Mouse (Mus musculus): ENCODE data around the gene Gm10840.

The Gm10840 gene

DNA sequence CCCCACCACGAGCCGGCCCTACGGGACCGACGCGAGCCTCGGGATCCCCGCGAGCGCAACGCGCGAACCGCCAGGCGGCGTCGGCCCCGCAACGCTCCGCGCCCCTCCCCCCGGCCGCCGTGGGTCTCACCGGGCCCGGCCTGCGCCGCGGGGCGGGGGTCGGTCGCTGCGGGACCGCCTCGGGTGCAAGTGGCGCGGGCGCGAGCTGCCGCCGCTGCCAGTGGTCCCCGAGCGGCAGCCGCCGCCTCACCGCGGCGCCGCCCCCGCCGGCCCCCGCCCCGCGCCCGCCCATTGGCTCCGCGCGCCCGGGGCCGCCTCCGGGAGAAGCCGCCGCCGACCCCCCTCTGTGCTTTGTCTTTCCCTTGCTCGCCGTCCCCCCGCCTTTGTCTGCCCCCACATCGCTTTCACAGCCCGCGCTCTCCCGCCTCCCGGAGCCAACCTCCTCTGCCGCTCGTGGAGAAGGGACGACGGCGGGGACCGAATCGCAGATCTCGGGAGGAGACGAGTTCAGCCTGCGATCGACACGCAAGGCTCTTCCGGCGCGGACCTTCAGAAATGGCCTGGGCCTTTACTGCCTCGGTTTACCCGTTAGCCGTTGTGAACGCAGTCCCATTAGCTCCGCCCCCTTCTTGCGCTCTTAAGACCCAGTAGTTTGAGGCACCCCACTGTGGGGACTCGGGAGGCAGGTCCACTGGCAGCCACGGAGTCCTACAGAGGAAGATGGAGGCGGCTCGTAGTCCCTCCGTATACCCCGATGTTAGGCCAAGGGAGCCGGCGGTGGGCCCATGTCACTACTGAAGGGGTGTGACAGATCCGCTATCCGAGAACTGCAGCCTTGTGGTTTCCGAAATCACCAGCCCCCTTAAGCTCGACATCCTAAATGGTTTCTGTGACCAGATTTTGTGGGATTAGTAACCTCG lies 469 bp upstream of the Gm10840 start:
- peak; percentile 90 for DNase-seq

DNA sequence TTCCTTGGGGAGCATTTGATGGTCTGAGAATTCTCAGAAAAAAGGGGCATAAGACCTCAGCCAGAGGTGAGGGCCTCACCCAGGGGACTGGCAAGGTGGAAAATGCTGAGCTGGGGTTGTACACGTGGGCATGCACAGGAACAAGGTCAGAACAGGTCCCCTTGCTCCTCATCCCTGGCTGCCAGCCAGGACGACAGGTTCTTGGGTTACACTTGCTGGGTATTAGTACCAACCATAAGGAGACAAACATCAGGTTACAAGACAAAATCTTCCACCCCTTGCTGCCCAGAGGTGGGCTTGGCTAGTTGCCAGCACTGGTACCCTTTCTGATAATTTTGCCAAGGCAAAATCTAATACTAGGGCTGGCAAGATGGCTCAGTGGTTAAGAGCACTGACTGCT lies 1.6 kb downstream of the Gm10840 start:
- DNase-seq: no peak

DNA sequence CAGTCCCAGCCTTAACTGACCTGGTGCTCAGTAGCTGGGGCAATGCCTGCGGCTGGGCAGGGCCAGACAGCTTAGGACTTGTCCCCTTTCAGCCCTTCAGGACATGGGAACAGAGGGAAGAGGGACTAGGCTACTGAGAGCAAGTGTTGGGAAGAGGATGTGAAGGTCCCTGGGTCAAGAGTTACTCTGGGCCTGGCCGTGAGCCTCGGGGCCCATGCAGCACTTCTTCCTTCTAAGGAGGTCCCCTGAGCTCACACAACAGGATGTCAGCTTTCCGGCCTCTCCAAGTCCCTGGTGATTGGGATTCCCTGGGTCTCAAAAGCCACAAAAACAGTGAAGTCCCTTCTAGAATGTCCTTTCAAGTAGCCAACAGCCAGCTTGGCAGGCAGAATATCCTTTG lies 2.9 kb downstream of the Gm10840 start:
- DNase-seq: no peak

DNA sequence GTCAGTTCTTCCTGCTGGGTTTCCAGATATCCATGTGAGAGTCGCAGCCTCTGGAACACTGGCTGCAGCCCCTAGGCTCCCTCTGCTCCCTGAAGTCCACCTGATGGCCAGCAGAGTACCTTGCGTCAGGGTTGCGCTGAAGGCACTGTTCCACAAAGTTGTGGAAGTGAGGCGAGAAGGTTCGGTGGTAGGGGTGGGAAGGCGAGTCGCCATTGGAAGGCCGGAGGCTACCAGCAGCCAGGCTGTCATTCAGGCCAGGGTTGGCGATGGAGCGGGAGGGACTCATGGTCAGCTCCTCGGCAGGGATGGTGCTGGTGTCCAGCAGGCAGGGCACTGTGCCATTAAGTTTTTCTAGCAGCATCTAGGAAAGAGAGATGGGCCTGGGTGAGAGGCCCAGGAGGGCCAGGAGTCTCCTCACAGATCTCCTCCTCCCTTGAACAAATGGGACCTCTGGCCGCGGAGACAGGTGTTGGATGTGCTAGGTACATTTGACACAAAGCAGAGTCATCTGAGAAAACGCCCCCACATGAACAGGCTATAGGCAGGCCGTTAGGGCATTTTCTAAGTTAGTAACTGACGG lies 4.0 kb downstream of the Gm10840 start:
- no peak for DNase-seq

DNA sequence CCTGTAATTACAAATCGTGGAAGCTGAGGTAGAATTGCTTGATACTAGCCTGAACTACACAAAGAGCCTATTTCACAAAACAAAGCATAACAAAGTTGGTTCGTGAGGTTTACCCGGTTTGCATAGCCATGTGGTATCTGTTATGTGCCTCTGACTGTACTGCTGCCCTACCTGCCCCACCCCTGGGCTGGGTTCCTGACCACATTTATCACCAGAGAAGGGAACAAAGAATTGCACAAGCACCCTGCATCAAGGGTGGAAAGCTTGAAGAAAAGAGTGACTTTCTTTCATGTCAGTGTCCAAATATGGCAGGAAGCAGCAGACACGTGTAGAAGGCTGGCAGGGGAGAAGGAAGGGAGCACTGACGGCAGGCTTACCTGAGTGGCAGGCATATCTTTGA lies 6.8 kb downstream of the Gm10840 start:
- no peak for DNase-seq

DNA sequence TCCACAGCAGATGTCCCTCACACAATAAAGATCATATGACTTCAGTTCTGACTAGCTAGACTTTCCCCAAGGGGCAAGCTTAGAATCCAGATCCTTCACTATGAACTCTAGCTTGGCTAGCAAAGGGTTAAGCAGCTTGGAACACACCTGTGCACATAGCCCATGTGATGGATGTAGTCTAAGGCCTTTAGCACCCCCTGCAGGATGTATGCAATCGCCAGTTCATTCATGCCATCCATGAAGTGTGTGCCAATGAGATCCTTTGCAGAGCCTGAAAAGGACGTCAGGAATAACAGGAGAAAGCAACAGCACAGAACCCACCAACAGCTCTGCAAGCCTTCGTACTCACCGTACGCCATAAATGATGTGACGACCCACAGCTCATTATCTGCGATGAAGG lies 10.2 kb downstream of the Gm10840 start:
- DNase-seq: peak; percentile 40

DNA sequence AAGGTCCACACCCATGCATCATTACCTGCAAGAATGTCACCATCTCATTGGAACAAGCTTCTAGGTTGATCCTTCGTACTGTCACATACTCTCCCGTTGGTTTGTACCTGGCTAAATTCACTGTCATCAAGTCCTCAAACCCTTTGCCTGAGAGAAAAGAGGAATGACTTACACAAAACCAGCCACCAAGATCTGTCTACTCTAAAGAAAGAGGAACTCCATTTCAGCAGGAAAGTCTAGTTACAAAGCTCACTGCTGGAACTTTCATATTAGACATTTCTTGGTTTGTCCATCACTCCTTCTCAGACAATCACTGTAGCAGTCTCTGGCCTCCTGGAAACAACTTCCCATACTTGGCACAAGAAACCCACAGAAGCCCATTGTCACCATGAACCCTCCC lies 12.6 kb downstream of the Gm10840 start:
- DNase-seq: no peak

DNA sequence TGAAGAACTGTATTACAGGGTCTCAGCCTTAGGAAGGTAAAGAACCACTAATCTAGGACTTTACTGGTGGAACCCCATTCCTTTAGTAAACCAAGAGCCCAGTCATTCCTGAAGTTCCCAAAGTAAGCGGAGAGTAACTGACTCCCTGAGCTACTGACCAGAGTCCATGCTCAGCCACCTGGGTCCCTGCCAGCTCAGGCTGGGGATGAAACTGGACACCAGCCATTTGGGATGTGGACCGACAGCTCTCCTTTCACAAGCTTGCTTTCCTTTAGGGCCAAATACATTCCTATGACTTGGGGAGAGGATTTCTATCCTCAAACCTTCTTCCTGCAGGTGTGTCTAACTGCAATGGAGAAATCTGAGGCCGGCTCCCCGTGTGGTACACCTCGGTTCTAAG lies 13.7 kb downstream of the Gm10840 start:
- DNase-seq: no peak

DNA sequence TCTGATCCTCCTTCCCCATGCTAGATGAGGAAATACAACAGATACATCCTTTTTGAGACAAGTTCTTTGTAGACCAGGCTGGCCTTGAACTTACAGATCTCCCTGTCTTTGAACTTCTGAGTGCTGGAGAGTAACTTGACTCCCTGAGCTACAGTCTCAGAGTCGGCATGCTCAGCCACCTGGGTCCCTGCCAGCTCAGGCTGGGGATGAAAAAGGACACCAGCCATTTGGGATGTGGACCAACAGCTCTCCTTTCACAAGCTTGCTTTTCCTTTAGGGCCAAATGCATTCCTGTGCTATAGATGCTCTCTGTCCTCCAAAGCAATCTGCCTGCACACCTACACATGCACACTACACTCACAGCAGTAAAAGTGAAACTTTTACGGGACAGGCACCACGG lies 14.4 kb downstream of the Gm10840 start:
- DNase-seq: no peak

DNA sequence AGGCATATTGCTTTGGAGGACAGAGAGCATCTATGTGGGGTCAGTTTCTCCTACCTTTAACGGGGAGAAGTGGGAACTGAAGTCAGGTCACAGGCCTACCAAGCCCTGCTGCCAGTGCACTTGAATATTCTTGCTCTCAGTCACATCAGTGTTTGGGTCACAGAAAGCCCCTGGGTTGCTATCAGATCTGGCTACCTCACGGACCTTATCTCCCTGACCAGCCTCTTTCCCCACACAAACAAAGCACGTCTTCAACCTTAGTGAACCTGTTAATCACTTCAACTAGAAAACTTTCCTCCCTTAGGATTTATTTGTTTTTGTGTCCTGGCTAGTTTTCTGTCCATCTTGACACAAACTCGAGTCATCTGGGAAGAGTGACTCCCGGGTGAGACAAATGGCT lies 15.7 kb downstream of the Gm10840 start:
- DNase-seq: no peak

DNA sequence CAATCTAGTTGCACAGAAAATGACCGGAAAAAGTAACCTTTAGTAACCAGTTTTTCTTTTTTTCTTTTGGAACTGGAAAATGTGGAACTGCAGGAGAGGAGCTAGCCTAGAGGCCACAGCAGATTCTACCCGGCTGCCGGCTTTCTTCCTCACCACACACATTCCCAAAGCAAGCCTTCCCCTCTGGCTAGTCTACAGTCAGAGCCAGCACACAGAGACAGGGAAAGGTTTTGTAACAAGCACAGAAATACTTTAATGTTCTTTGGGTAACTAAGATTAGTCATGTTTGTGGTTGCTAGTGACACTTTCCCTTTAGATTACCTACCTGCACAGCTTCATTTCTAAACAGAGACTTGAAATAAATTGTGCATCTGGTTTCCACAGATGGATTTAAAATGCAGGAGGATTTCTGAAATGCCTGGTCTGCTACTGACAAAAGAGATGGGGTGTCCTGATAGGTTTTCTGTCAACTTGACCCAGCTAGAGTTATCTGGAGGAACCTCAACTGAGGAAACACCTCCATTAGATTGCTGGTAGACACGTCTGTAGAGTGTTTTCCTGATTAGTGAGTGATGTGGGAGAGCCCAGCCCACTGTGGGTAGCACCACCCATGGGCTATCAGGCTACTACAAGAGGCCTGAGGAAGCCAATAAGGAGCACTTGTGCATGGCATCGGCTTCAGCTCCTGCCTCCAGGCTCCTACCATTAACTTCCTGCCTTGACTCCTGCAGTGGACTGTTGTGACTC lies 17.6 kb downstream of the Gm10840 start:
- no peak for DNase-seq

DNA sequence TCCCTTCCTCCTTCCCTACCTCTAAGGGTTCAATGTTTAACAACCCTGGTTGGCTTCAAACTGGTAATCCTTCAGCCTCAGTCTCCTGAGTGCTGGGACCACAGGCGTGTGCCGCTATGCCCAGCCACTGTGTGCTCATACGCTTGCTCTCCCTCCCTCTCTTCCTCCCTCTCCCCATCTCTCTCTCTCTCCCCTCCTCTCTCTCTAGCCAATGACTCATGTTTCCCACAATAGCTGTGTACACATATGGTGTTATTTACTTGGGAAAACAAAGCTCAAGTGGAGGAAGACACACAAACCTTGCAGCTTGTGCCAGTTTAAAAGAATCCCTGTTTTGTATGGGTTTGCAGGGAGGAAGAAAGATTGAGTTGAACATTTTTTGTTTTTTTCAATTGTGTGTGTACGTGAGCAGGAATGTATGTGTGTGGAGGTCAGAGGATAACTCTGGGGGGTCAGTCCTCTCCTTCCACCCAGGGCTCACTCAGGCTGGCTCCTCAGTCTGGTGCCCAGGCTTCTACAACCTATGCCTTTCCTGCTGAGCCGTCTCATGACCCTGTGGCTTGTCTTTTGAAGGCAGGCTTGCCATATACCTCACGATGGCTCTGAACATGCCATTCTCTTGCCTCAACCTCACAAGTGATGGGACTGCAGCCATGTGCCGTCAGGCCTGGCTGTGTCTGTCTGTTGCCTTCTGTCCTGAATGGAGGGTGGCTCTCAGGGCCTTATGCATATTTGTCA lies 19.2 kb downstream of the Gm10840 start:
- DNase-seq: no peak

DNA sequence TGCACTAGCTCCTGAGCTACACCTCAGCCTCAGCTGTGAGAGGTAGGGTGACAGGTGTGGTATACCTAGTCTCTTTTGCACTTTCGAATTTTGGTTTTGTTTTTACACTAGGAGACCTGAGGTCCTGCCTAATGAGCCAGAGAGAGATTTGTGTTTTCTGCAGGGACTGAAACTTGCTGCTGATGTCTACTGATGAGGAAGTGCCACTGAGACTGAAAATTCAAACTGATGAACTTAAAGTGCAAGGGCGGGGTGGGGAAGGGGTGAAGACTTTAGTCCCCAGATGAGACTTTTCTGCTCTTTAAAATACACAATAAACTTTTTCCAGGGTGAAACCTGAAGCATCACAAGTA lies 19.8 kb downstream of the Gm10840 start:
- no peak for DNase-seq

DNA sequence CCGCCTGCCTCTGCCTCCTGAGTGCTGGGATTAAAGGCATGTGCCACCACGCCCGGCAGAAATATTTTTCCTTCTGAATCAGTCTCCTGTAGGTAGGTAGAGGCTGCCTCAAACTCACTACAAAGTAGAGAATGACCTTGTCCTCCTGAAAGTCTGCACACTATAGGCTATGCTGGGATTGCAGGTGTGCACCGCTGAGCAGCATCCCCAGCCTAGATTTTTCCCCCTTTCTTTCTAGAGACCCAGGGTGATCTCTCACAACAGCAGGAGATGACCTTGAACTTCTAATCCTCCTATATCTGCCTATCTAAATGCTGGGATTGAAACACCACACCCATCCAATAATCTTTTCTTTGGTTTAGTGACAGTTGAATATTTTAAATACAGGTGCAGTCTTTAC lies 26.7 kb downstream of the Gm10840 start:
- no peak for DNase-seq

DNA sequence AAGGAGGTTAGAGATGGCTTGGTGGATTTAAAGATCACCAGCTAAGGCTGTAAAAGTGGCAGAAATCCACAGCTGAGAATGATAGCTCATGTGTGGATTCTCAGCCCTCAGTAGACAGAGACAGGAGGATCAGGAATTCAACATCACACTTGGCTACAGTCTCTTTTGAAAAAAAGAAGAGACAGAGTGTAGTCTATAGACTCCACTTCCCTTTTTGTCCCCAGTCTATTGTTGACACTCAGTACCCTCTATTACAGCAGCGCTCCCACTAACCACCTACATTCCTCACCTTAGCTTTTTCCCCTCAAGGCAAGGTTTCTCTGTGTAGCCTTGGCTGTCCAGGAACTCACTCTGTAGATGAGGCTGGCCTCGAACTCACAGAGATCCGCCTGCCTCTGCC lies 31.1 kb downstream of the Gm10840 start:
- no peak for DNase-seq

DNA sequence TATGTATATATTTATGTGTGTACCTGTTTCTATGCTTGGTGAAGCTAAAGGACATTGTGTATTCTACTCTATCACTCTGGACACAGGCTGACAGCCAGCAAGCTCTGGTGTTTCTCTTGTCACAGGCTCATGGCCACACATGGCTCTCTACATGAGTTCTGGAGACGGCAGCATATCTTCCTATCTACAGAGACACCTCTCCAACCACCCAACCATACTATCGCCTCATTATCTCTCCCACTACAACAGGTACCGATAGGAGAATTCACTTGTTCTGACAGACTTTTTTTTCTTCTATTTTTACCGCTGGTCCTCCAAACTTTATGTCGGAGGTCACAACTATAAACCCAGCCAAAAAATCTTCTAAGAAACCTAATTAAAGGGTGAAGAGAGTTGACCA lies 31.6 kb downstream of the Gm10840 start:
- DNase-seq: no peak

DNA sequence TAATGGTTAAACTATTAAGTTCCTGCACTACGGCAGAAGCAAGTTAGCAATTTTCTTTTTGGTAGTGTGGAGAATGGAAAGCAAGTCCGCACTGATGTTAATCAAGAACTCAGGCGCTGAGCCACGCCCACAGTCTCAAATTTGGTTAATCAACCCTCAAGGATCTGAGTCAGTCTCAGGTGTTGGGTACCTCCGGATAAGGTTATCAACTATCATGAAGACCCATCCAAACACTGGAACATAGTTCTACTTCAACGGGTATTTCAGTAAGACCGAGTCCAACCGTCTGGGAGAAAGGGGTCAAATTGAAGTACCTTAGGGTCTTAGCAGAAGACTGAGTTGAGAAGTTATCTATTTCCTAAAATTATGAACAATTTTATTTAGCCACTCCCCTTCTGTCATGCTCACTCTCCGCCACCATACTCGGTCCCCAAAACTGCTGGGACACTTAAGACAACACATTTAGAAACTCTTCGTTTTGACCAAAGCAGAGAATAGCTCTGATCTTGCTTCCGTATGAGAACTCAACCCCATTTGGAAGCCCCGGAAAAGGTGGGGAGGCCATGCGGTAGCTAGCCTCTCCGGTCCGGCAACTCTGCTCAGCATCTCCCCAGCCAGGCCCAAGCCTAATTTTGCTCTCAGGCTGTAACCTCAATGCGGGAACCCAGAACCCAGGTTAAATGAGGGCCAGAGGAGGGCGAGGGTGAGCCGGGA lies 32.2 kb downstream of the Gm10840 start:
- DNase-seq: no peak

DNA sequence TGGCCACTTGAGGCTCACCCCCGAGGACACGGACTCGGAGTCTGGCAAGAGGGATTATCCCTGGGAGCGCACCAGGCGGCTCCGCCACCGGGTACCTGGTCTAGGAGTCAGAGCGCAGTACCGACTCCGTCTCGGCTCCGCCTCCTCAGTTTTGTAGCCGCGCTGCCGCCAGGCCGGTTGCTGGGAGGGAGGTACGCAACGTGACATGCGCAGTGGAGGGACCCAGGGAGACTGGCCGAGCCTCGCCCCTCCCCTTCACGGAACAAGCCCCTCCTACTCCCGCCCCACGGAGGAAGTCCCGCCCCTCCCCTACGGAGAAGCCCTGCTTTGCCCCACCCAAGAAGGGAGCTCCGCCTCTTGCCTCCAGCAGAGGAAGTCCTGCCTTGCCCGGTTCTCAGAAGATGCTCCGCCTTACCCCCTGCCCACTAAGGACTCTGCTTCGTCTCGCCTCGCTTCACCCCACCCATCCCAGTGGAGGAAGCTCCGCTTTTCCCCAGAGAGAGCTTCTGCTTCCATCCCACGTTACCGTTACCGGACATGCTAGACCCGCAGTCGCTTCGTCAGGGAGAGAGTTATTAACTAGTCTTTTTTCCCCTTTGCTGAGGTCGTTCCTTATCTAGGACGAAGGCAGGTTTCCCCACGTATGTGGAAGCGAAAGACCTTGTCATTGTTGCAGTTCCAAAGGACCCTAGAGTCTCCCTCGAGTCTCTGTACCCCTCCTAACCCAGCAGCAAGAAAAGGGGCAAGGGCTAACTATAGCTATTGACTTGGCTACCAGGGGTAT lies 32.9 kb downstream of the Gm10840 start:
- peak; percentile 98 for DNase-seq

DNA sequence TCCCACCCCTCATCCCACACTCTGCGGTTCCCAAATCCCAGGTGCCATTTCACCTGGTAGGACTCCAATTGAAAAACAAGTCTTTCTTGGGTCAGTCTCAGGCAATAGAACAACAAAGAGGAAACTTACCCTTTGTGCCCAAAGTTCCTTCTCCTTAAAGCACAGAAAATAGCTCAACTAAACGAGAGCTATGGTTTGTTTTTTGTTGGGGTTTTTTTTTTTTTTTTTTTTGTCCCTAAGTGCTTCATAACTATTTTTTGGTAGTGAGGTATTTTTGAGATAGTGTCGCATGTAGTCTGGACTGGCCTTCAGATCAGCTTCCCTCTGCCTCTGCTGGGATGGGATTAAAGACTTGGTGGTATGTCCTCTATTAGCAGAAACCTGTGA lies 33.5 kb downstream of the Gm10840 start:
- DNase-seq: no peak

DNA sequence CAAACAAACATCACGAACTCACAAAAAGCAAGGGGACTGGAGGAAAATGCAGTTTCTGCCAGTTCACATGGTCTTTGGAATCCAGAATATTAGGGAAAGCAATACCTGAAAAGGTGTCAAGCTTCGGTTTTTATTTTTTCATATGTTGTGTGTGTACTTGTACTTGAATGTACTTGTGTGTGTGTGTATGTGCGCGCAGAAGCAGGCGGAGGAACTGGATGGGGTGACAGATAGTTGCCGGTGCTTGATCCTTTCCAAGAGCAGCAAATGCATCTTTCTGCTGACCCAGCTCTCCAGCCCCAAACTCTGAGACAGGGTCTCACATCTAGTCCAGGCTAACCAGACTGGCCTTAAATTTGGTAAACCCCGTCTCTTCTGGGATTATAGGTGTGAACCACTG lies 34.2 kb downstream of the Gm10840 start:
- DNase-seq: no peak

DNA sequence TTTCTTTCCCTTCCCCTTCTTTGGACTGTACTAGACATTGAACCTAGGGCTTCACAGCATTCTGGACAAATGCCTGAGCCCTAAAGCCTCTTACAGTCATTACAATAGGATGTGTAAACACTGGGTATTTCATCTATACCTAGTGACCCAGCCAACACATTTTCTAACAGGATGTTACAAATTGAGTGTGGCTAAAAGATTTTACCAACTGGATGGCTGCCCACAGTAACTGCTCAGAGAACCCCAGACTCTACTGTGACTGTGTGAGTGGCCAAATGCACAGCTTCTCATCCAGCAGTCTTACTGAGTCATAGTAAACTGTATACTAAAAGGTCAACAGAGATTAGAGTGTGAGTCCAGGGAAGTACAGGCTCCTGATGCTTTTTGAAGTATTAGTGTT lies 34.7 kb downstream of the Gm10840 start:
- DNase-seq: no peak

DNA sequence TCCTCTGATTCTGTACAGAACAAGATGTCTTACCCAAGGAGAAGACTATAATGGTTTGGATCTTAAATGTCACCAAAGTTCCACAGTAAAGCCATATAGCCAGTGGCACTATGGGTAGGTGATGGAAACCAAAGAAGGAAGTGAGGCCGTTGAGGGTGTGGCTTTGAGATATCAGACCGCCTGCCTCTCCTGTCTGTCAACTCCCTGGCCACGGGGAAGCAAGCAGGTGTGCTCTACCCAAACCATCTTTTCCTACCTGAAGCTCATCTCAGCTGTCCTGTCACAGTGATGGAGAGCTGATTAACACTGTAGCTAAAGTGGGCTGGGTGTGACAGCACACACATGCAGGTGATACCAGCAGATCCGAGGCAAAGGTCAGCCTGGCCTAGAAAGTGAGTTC lies 37.6 kb downstream of the Gm10840 start:
- no peak for DNase-seq
